ENCODE assay signal across 8 mouse cellular contexts in genomic region chr19:46045696-46046311, GRCm38 (mm10). TPM values are rescaled to one million over a fixed set of nuclear protein-coding genes. Genes with fewer than 3 reads are reported as not detected.
A peak's percentile ranks its signal among the peaks of the same experiment; 100 is the strongest.
DNase-seq lines count a peak whose midpoint lies in the region; ATAC-seq and TF ChIP-seq lines count a peak whose summit lies in the region.

No protein-coding gene starts in this region.

- ATAC-seq in G1E (ENCODE audit: extremely low read depth, insufficient number of reproducible peaks, low FRiP score, poor library complexity, severe bottlenecking) = no peak
- peak; percentile 57 for ATAC-seq in intestine, embryonic 16.5 days
- peak; percentile 8; the same call in 1 of the 2 replicates for ATAC-seq in liver, embryonic 14.5 days (ENCODE audit: insufficient read depth)
- peak; percentile 14; the same call in 1 of the 2 replicates for ATAC-seq in neural tube, embryonic 12.5 days (ENCODE audit: low FRiP score, low read depth)

- peaks cover 24% of the 10 kb centered on the region for H3K36me3 ChIP-seq in G1E (replicated peaks)
- H3K36me3 ChIP-seq in intestine, embryonic 16.5 days (ENCODE audit: control insufficient read depth, insufficient read depth, low read length) = no peaks in the 10 kb centered on the region
- no peaks in the 10 kb centered on the region for H3K36me3 ChIP-seq in liver, embryonic 14.5 days (replicated peaks; ENCODE audit: control insufficient read depth, insufficient read depth, low read depth)
- H3K36me3 ChIP-seq in neural tube, embryonic 12.5 days = no peaks in the 10 kb centered on the region

- peak overlapping the region; percentile 96 for H3K4me3 ChIP-seq in G1E (ENCODE audit: low read depth, low read length)
- peak overlapping the region; percentile 97 for H3K4me3 ChIP-seq in intestine, embryonic 16.5 days (ENCODE audit: low read length)
- H3K4me3 ChIP-seq in liver, embryonic 14.5 days (ENCODE audit: insufficient read depth in 1 of 2, low read depth in 2 of 2, low read length in 2 of 2) = peak overlapping the region; percentile 70 to 79
- peak overlapping the region; percentile 94 for H3K4me3 ChIP-seq in neural tube, embryonic 12.5 days

- DNase-seq in 3T3-L1 (ENCODE audit: low read depth, low spot score) (peak; percentile 72), G1E (ENCODE audit: low spot score) (no peak)
- DNase-seq in embryo, embryonic 10 days (ENCODE audit: low spot score) = peak; percentile 79
- peak; percentile 99 for DNase-seq in heart, adult 11 months
- no peak for DNase-seq in liver, embryonic 14.5 days (ENCODE audit: low read depth in 3 of 3, low spot score in 3 of 3)
- DNase-seq in c-Kit-positive CD71-positive TER-119-positive erythroid progenitor cells, embryonic 14.5 days (ENCODE audit: low spot score) = no peak

- H3K27ac ChIP-seq in intestine, embryonic 16.5 days (ENCODE audit: low read length) = peak overlapping the region; percentile 98
- H3K27ac ChIP-seq in liver, embryonic 14.5 days = no peak overlapping the region; the same call in 1 of the 2 replicates
- peak overlapping the region; percentile 97 for H3K27ac ChIP-seq in neural tube, embryonic 12.5 days

- TF ChIP-seq CTCF in G1E (IDR thresholded peaks at IDR 0.05; ENCODE audit: low read depth, low read length) = no peak
- TF ChIP-seq CTCF in liver, embryonic 14.5 days (IDR thresholded peaks at IDR 0.05; ENCODE audit: low read depth) = no peak

- H3K27me3 ChIP-seq in G1E (ENCODE audit: insufficient read depth, low read length) = no peaks in the 10 kb centered on the region; the same call in 1 of the 2 replicates
- no peaks in the 10 kb centered on the region for H3K27me3 ChIP-seq in intestine, embryonic 16.5 days (replicated peaks; ENCODE audit: control insufficient read depth, insufficient read depth, low read length)
- peaks cover 7% of the 10 kb centered on the region; the same call in 1 of the 2 replicates for H3K27me3 ChIP-seq in liver, embryonic 14.5 days (ENCODE audit: control insufficient read depth, insufficient read depth, low read length)
- H3K27me3 ChIP-seq in neural tube, embryonic 12.5 days (replicated peaks) = no peaks in the 10 kb centered on the region

- H3K9me3 ChIP-seq in G1E (replicated peaks) = no peaks in the 10 kb centered on the region
- H3K9me3 ChIP-seq in intestine, embryonic 16.5 days (ENCODE audit: control insufficient read depth, low read length) = no peaks in the 10 kb centered on the region
- H3K9me3 ChIP-seq in liver, embryonic 14.5 days (ENCODE audit: control insufficient read depth, low read length) = no peaks in the 10 kb centered on the region
- no peaks in the 10 kb centered on the region for H3K9me3 ChIP-seq in neural tube, embryonic 12.5 days

- H3K4me2 ChIP-seq in intestine, embryonic 16.5 days (ENCODE audit: low read depth, low read length) = peak overlapping the region; percentile 87
- peak overlapping the region; percentile 95 for H3K4me2 ChIP-seq in liver, embryonic 14.5 days (ENCODE audit: low read depth)
- peak overlapping the region; percentile 92 for H3K4me2 ChIP-seq in neural tube, embryonic 12.5 days (replicated peaks)

- WGBS in intestine, embryonic 16.5 days = under 1% methylated on average over 7 of the region's 7 CpGs
- WGBS in liver, embryonic 14.5 days (ENCODE audit: insufficient replicate concordance) = 2% methylated on average over 7 of the region's 7 CpGs
- WGBS in neural tube, embryonic 12.5 days = 1% methylated on average over 7 of the region's 7 CpGs

- H3K9ac ChIP-seq in intestine, embryonic 16.5 days (ENCODE audit: low read depth, low read length) = peak overlapping the region; percentile 98
- peak overlapping the region; percentile 73 for H3K9ac ChIP-seq in liver, embryonic 14.5 days (replicated peaks)
- peak overlapping the region; percentile 97 for H3K9ac ChIP-seq in neural tube, embryonic 12.5 days

- H3K4me1 ChIP-seq in G1E (ENCODE audit: insufficient read depth, low read depth, low read length) = peaks cover 67% of the 10 kb centered on the region
- H3K4me1 ChIP-seq in intestine, embryonic 16.5 days (ENCODE audit: control insufficient read depth, insufficient read depth, low read length) = peaks cover 36% of the 10 kb centered on the region
- H3K4me1 ChIP-seq in liver, embryonic 14.5 days (replicated peaks; ENCODE audit: control insufficient read depth in 2 of 2, insufficient read depth in 2 of 2, low read length in 1 of 2) = peaks cover 27 to 47% of the 10 kb centered on the region in 2 experiments
- H3K4me1 ChIP-seq in neural tube, embryonic 12.5 days = peaks cover 42% of the 10 kb centered on the region

- TF ChIP-seq EP300 in liver, embryonic 14.5 days (IDR thresholded peaks at IDR 0.05; ENCODE audit: low read depth) = no peak

RNA-seq across cellular contexts. Expression of gene Ldb1, which starts 0.8 kb away (rescaled TPM):
- total RNA-seq in G1E (2014; fragmentation: Nextera tagmentation) = 145 and 160 TPM in 2 replicates
- 68.6 and 76.6 TPM in 2 replicates for total RNA-seq in G1E (2017)
- 405 and 501 TPM in 2 replicates for polyA plus RNA-seq in G1E (2012)
- polyA plus RNA-seq in intestine, embryonic 16.5 days (2015; fragmentation: Nextera tagmentation; extraction: Ambion mirVana) = 23.3 and 26.3 TPM in 2 replicates
- polyA plus RNA-seq in liver, embryonic 14.5 days (2012; rRNA removed) = 129 and 132 TPM in 2 replicates
- 22.8 and 29.0 TPM in 2 replicates for polyA plus RNA-seq in liver, embryonic 14.5 days (2014; fragmentation: Nextera tagmentation; extraction: Ambion mirVana)
- polyA plus RNA-seq in neural tube, embryonic 12.5 days (2016; fragmentation: Nextera tagmentation; extraction: Ambion mirVana) = 139 and 144 TPM in 2 replicates

RNA-seq across cellular contexts. Expression of gene Pprc1, which starts 1.1 kb away (rescaled TPM):
- total RNA-seq in G1E (2014; fragmentation: Nextera tagmentation) (72.0 and 132 TPM in 2 replicates), G1E (2017) (9.8 and 11.8 TPM in 2 replicates)
- polyA plus RNA-seq in G1E (2012) = 54.8 and 73.3 TPM in 2 replicates
- 23.4 and 27.5 TPM in 2 replicates for polyA plus RNA-seq in intestine, embryonic 16.5 days (2015; fragmentation: Nextera tagmentation; extraction: Ambion mirVana)
- 17.5 and 19.4 TPM in 2 replicates for polyA plus RNA-seq in liver, embryonic 14.5 days (2012; rRNA removed)
- polyA plus RNA-seq in liver, embryonic 14.5 days (2014; fragmentation: Nextera tagmentation; extraction: Ambion mirVana) = 25.0 and 28.0 TPM in 2 replicates
- 25.6 and 26.2 TPM in 2 replicates for polyA plus RNA-seq in neural tube, embryonic 12.5 days (2016; fragmentation: Nextera tagmentation; extraction: Ambion mirVana)

RNA-seq across cellular contexts. Expression of gene Nolc1, which starts 29.9 kb away (rescaled TPM):
- total RNA-seq in G1E (2014; fragmentation: Nextera tagmentation) (116 and 130 TPM in 2 replicates), G1E (2017) (121 and 153 TPM in 2 replicates)
- polyA plus RNA-seq in G1E (2012) = 145 and 147 TPM in 2 replicates
- polyA plus RNA-seq in intestine, embryonic 16.5 days (2015; fragmentation: Nextera tagmentation; extraction: Ambion mirVana) = 77.2 and 88.8 TPM in 2 replicates
- polyA plus RNA-seq in liver, embryonic 14.5 days (2012; rRNA removed) = 36.6 and 63.9 TPM in 2 replicates
- polyA plus RNA-seq in liver, embryonic 14.5 days (2014; fragmentation: Nextera tagmentation; extraction: Ambion mirVana) = 55.0 and 58.2 TPM in 2 replicates
- 81.7 and 94.9 TPM in 2 replicates for polyA plus RNA-seq in neural tube, embryonic 12.5 days (2016; fragmentation: Nextera tagmentation; extraction: Ambion mirVana)

RNA-seq across cellular contexts. Expression of gene Hps6, which starts 42.5 kb away (rescaled TPM):
- 1.9 and 4.1 TPM in 2 replicates for total RNA-seq in G1E (2014; fragmentation: Nextera tagmentation)
- total RNA-seq in G1E (2017) = 7.6 and 8.0 TPM in 2 replicates
- 15.0 and 16.4 TPM in 2 replicates for polyA plus RNA-seq in G1E (2012)
- 8.8 and 9.4 TPM in 2 replicates for polyA plus RNA-seq in intestine, embryonic 16.5 days (2015; fragmentation: Nextera tagmentation; extraction: Ambion mirVana)
- polyA plus RNA-seq in liver, embryonic 14.5 days (2012; rRNA removed) = 0.96 and 1.2 TPM in 2 replicates
- polyA plus RNA-seq in liver, embryonic 14.5 days (2014; fragmentation: Nextera tagmentation; extraction: Ambion mirVana) = 1.3 and 1.4 TPM in 2 replicates
- polyA plus RNA-seq in neural tube, embryonic 12.5 days (2016; fragmentation: Nextera tagmentation; extraction: Ambion mirVana) = 4.3 and 5.2 TPM in 2 replicates

RNA-seq across cellular contexts. Expression of gene Armh3, which starts 47.5 kb away (rescaled TPM):
- 13.0 and 22.0 TPM in 2 replicates for total RNA-seq in G1E (2014; fragmentation: Nextera tagmentation)
- 6.7 and 7.1 TPM in 2 replicates for total RNA-seq in G1E (2017)
- polyA plus RNA-seq in G1E (2012) = 1.6 and 1.9 TPM in 2 replicates
- 17.2 and 17.3 TPM in 2 replicates for polyA plus RNA-seq in intestine, embryonic 16.5 days (2015; fragmentation: Nextera tagmentation; extraction: Ambion mirVana)
- polyA plus RNA-seq in liver, embryonic 14.5 days (2012; rRNA removed) = 2.0 and 2.2 TPM in 2 replicates
- polyA plus RNA-seq in liver, embryonic 14.5 days (2014; fragmentation: Nextera tagmentation; extraction: Ambion mirVana) = 2.6 and 2.8 TPM in 2 replicates
- 21.2 and 23.0 TPM in 2 replicates for polyA plus RNA-seq in neural tube, embryonic 12.5 days (2016; fragmentation: Nextera tagmentation; extraction: Ambion mirVana)

Comparison
In these comparisons a context has a peak if more than half of its experiments do, and no peak if none do; other contexts are left out.
1. DNase-seq: peak in 3T3-L1 (single experiment), embryo, embryonic 10 days (single experiment) and heart, adult 11 months (single experiment); none in G1E (single experiment), liver, embryonic 14.5 days (0 of 3) and c-Kit-positive CD71-positive TER-119-positive erythroid progenitor cells, embryonic 14.5 days (single experiment).
2. Peak in every context shown above with its lines, with median percentiles within 50 percentile points of each other: H3K4me3 ChIP-seq, H3K4me2 ChIP-seq and H3K9ac ChIP-seq.